In genomic region chr14:30879794-30880193, GRCm38 (mm10) we compare ENCODE assay signal across 11 mouse cellular contexts. TPM values are rescaled to one million over a fixed set of nuclear protein-coding genes. Genes with fewer than 3 reads are reported as not detected.
DNase-seq lines count a peak whose midpoint lies in the region; ATAC-seq and TF ChIP-seq lines count a peak whose summit lies in the region.
"Had no signal": no experiment of that assay in that cellular context is flagged by ENCODE, and none has a peak within 500 bp of the region (broad histone marks: within the 10 kb centered on the region; RNA-seq: fewer than 3 reads in every experiment).

No protein-coding gene starts in this region.

- H3K27ac ChIP-seq in kidney, postnatal 0 days, result 0 out of 2 replicates have a peak overlapping the region, but pooled peaks have one; percentile 36
- H3K27ac ChIP-seq in olfactory bulb, adult 2 months (ENCODE audit: insufficient read depth, low read depth, low read length), result 0 out of 2 replicates have a peak overlapping the region, but pooled peaks have one; percentile 41
- H3K27ac ChIP-seq: midbrain, embryonic 15.5 days had no signal

- no peak for ATAC-seq in kidney, postnatal 0 days (replicated peaks; ENCODE audit: low FRiP score, low read depth)
- ATAC-seq: midbrain, embryonic 15.5 days had no signal

- no peak for TF ChIP-seq POLR2A in olfactory bulb, adult 2 months (IDR thresholded peaks at IDR 0.05; ENCODE audit: insufficient read depth, low read depth, low read length)

- DNase-seq in kidney, postnatal 0 days (ENCODE audit: low spot score), result peak; percentile 44
- DNase-seq in kidney, postnatal 14 days, result no peak
- DNase-seq in brain, adult 2 months (ENCODE audit: low read depth, low spot score), result peak; percentile 32
- peak; percentile 61 to 70 for DNase-seq in gastrocnemius, adult 8-10 months (ENCODE audit: low spot score in 2 of 2)
- no peak for DNase-seq in ovary, postnatal 10 days (ENCODE audit: low spot score)
- DNase-seq in layer of hippocampus, postnatal 25 days (ENCODE audit: extremely low spot score in 1 of 2, low spot score in 1 of 2), result no peak

- no peak overlapping the region for H3K4me3 ChIP-seq in kidney, postnatal 0 days (replicated peaks; ENCODE audit: low read depth, low read length)
- no peak overlapping the region for H3K4me3 ChIP-seq in olfactory bulb, adult 2 months (ENCODE audit: insufficient read depth, low read depth, low read length)
- H3K4me3 ChIP-seq: forebrain, embryonic 15.5 days; midbrain, embryonic 15.5 days had no signal

- no peaks in the 10 kb centered on the region for H3K9me3 ChIP-seq in kidney, postnatal 0 days (replicated peaks; ENCODE audit: low read length)
- H3K9me3 ChIP-seq: forebrain, embryonic 15.5 days; midbrain, embryonic 15.5 days had no signal

- H3K4me1 ChIP-seq in kidney, postnatal 0 days (replicated peaks; ENCODE audit: insufficient read depth, low read length), result peaks cover 17% of the 10 kb centered on the region
- peaks cover 18% of the 10 kb centered on the region for H3K4me1 ChIP-seq in olfactory bulb, adult 2 months (ENCODE audit: control insufficient read depth, insufficient read depth, low read length)
- H3K4me1 ChIP-seq: midbrain, embryonic 15.5 days had no signal

- H3K27me3 ChIP-seq in kidney, postnatal 0 days (ENCODE audit: insufficient read depth, low read length), result no peaks in the 10 kb centered on the region
- H3K27me3 ChIP-seq: forebrain, embryonic 15.5 days; midbrain, embryonic 15.5 days had no signal

- peaks cover 3% of the 10 kb centered on the region; the same call in 1 of the 2 replicates for H3K36me3 ChIP-seq in kidney, postnatal 0 days (ENCODE audit: insufficient read depth, low read length)
- H3K36me3 ChIP-seq: midbrain, embryonic 15.5 days had no signal

- H3K9ac ChIP-seq in kidney, postnatal 0 days (ENCODE audit: low read depth, low read length), result no peak overlapping the region
- H3K9ac ChIP-seq: forebrain, embryonic 15.5 days; midbrain, embryonic 15.5 days had no signal

- no peak overlapping the region for H3K4me2 ChIP-seq in kidney, postnatal 0 days (ENCODE audit: low read length)
- H3K4me2 ChIP-seq: forebrain, embryonic 15.5 days; midbrain, embryonic 15.5 days had no signal

- no peak for TF ChIP-seq CTCF in kidney, postnatal 0 days (IDR thresholded peaks at IDR 0.05; ENCODE audit: low read depth)
- TF ChIP-seq CTCF in olfactory bulb, adult 2 months (IDR thresholded peaks at IDR 0.05; ENCODE audit: insufficient read depth, low read depth, low read length), result no peak

- WGBS in kidney, postnatal 0 days, result 53% methylated on average over 9 of the region's 9 CpGs
- WGBS in olfactory bulb, adult 2 months, result 78% methylated on average over 9 of the region's 9 CpGs

RNA-seq across cellular contexts. Expression of gene Mustn1, which starts 0.8 kb away (rescaled TPM):
- 6.6 and 8.1 TPM in 2 replicates for polyA plus RNA-seq in kidney, postnatal 0 days (2015; fragmentation: Nextera tagmentation; extraction: Ambion mirVana)
- total RNA-seq in gastrocnemius, adult 8-10 months (2022), result 100 to 1,000 TPM in 1 of 4 experiments, 10 to 100 TPM in 3; 54.5 to 111 (median 61.6) TPM
- polyA plus RNA-seq in olfactory bulb, adult 2 months (2012; ENCODE audit: insufficient read depth, insufficient read length, low replicate concordance, missing spikeins), result not detected in 2 replicates
- total RNA-seq in layer of hippocampus, postnatal 25 days (2021), result 1 to 10 TPM; 1.3 TPM

RNA-seq across cellular contexts. Expression of gene Itih4, which starts 6.5 kb away (rescaled TPM):
- polyA plus RNA-seq in kidney, postnatal 0 days (2015; fragmentation: Nextera tagmentation; extraction: Ambion mirVana), result 0.17 and 0.26 TPM in 2 replicates
- under 1 TPM in 1 of 4 experiments, not detected in 3; 0.48 TPM for total RNA-seq in gastrocnemius, adult 8-10 months (2022)
- polyA plus RNA-seq in olfactory bulb, adult 2 months (2012; ENCODE audit: insufficient read depth, insufficient read length, low replicate concordance, missing spikeins), result not detected in 2 replicates
- not detected for total RNA-seq in layer of hippocampus, postnatal 25 days (2021)
- total RNA-seq: common myeloid progenitor, adult 5-6 weeks; left cerebral cortex, postnatal 4 days had no signal
- polyA plus RNA-seq: forebrain, embryonic 15.5 days; midbrain, embryonic 15.5 days had no signal

RNA-seq across cellular contexts. Expression of gene Itih3, which starts 43.8 kb away (rescaled TPM):
- polyA plus RNA-seq in kidney, postnatal 0 days (2015; fragmentation: Nextera tagmentation; extraction: Ambion mirVana), result 0.53 and 0.75 TPM in 2 replicates
- under 1 TPM in 3 of 4 experiments, not detected in 1; 0.15 to 0.51 (median 0.40) TPM for total RNA-seq in gastrocnemius, adult 8-10 months (2022)
- not detected in 2 replicates for polyA plus RNA-seq in olfactory bulb, adult 2 months (2012; ENCODE audit: insufficient read depth, insufficient read length, low replicate concordance, missing spikeins)
- total RNA-seq in layer of hippocampus, postnatal 25 days (2021), result 10 to 100 TPM; 25.4 to 25.7 TPM
- total RNA-seq: common myeloid progenitor, adult 5-6 weeks had no signal

RNA-seq across cellular contexts. Expression of gene Tmem110, which starts 54.4 kb away (rescaled TPM):
- 22.6 and 23.4 TPM in 2 replicates for polyA plus RNA-seq in kidney, postnatal 0 days (2015; fragmentation: Nextera tagmentation; extraction: Ambion mirVana)
- 10 to 100 TPM in 1 of 4 experiments, 1 to 10 TPM in 3; 6.3 to 10.6 (median 7.2) TPM for total RNA-seq in gastrocnemius, adult 8-10 months (2022)
- polyA plus RNA-seq in olfactory bulb, adult 2 months (2012; ENCODE audit: insufficient read depth, insufficient read length, low replicate concordance, missing spikeins), result not detected in 2 replicates
- 10 to 100 TPM; 19.2 to 24.6 TPM for total RNA-seq in layer of hippocampus, postnatal 25 days (2021)

Comparison
In these comparisons a context has a peak if more than half of its experiments do, and no peak if none do; other contexts are left out.
1. DNase-seq: peak in kidney, postnatal 0 days (single experiment), brain, adult 2 months (single experiment) and gastrocnemius, adult 8-10 months (2 of 2); none in kidney, postnatal 14 days (single experiment), ovary, postnatal 10 days (single experiment) and layer of hippocampus, postnatal 25 days (0 of 2).
2. RNA of gene Mustn1, which starts 0.8 kb away (total RNA-seq): 54.5 to 111 TPM in gastrocnemius, adult 8-10 months; 1.3 TPM in layer of hippocampus, postnatal 25 days; every median in the first group is over 10 times any median in the second.
3. RNA of gene Itih3, which starts 43.8 kb away (total RNA-seq): 25.4 to 25.7 TPM in layer of hippocampus, postnatal 25 days; 0.15 to 0.51 TPM in gastrocnemius, adult 8-10 months; every median in the first group is over 10 times any median in the second.